Mouse (Mus musculus) lung, adult 2 months (tissue): Measurements from ENCODE around the gene Myo16. TPM values are rescaled to one million over a fixed set of nuclear protein-coding genes. Genes with fewer than 3 reads are reported as not detected.

Experiments used
- DNase-seq: peaks from one replicate; pipeline ENCODE4 v3.0.0; 2022
- H3K4me1 ChIP-seq: fragments of 200-500 bp; 2 replicates; pipeline ENCODE4 v1.6.1; 2011; ENCODE audit warnings: low read length; ENCODE audit not compliant: control insufficient read depth, insufficient read depth
- H3K4me3 ChIP-seq: fragments of 200-500 bp; replicated peaks from 2 replicates; pipeline ENCODE3; 2011; ENCODE audit warnings: low read depth, mild to moderate bottlenecking, control low read depth, low read length; ENCODE audit errors: extremely low read depth
- CTCF ChIP-seq: fragments of 200-500 bp; IDR thresholded peaks from 2 replicates; pipeline ENCODE4 v1.5.1; 2011; ENCODE audit warnings: mild to moderate bottlenecking, low read length, control low read depth; ENCODE audit not compliant: insufficient read depth
- POLR2A ChIP-seq: fragments of 200-500 bp; IDR thresholded peaks from 2 replicates; pipeline ENCODE4 v1.6.1; 2011; ENCODE audit warnings: low read depth, mild to moderate bottlenecking, control low read depth, low read length, borderline replicate concordance; ENCODE audit errors: extremely low read depth
- WGBS: fragments of 180-500 bp; shearing (Covaris S2); methylation state at CpG from one replicate; pipeline ENCODE4 v1.1.7; 2018; 5-methylcytosine and 5-hydroxymethylcytosine counted together
- polyA plus RNA-seq: library from polyadenylated mRNA; depleted of rRNA; stranded (reverse); fragments of >200 nt; gene quantifications from 2 replicates; pipeline ENCODE4 v1.2.3, GENCODE M21; 2012

The Myo16 gene
- polyA plus RNA-seq, 1 experiment: 0.26 TPM

- no peak for DNase-seq
- WGBS: 58% methylated on average over 5 of the region's 5 CpGs
- Histone ChIP-seq H3K4me1 (no peaks in the 10 kb centered on the region), H3K4me3 (no peak overlapping the region)
- TF ChIP-seq POLR2A (no peak), CTCF (no peak)
Observed at GRCm38 (mm10) chr8:10611636-10612035, 457.9 kb downstream of the Myo16 start.

DNA sequence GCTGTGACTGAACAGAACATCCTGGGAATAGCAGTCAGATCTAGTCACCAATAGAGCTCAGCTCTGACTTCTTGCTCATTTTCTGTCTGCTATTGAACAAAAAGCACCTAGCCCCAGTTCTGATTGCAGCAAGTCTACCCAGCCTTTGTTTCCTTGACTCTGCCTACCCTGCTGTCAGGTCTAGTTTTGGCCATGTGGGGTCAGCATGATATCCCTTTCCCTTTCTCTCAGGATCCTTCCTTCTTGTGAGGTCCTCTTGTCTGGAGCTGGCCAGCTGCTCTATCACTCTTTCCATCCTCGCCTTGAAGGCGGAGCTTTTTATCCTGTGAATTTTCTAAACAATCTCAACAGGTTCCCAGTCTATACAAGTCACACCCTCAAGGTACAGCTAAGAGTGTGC is 459.7 kb downstream of the Myo16 start:
- 32% methylated on average over 2 of the region's 2 CpGs for WGBS

GRCm38 (mm10) chr8:10619689-10620088 is 466.0 kb downstream of the Myo16 start:
- Histone ChIP-seq H3K4me3 (no peak overlapping the region), H3K4me1 (no peaks in the 10 kb centered on the region; the same call in 1 of the 2 replicates)
- WGBS: 69% methylated on average over 2 of the region's 2 CpGs
- DNase-seq: no peak
- no peak for TF ChIP-seq POLR2A
- no peak for TF ChIP-seq CTCF

More for the DNA sequence above, 459.7 kb downstream of the Myo16 start:
- no peak overlapping the region for H3K4me3 ChIP-seq
- DNase-seq: no peak
- TF ChIP-seq POLR2A (no peak), CTCF (peak; percentile 21; the same call in 1 of the 2 replicates)
- no peaks in the 10 kb centered on the region for H3K4me1 ChIP-seq

- DNase-seq: no peak
- no peak overlapping the region for H3K4me3 ChIP-seq
- 62% methylated on average over 5 of the region's 5 CpGs for WGBS
- H3K4me1 ChIP-seq: peaks cover 3% of the 10 kb centered on the region; the same call in 1 of the 2 replicates
- no peak for TF ChIP-seq POLR2A
- no peak for TF ChIP-seq CTCF
Observed at GRCm38 (mm10) chr8:10625262-10625661, 471.6 kb downstream of the Myo16 start.

GRCm38 (mm10) chr8:10628725-10629124 is 475.0 kb downstream of the Myo16 start:
- Histone ChIP-seq H3K4me3 (no peak overlapping the region), H3K4me1 (peaks cover 3% of the 10 kb centered on the region; the same call in 1 of the 2 replicates)
- TF ChIP-seq CTCF: no peak
- no peak for TF ChIP-seq POLR2A
- 55% methylated on average over 8 of the region's 8 CpGs for WGBS
- DNase-seq: no peak

GRCm38 (mm10) chr8:10629862-10630261 is 476.2 kb downstream of the Myo16 start:
- H3K4me3 ChIP-seq: no peak overlapping the region
- no peak for DNase-seq
- peaks cover 3% of the 10 kb centered on the region; the same call in 1 of the 2 replicates for H3K4me1 ChIP-seq
- 63% methylated on average over 5 of the region's 5 CpGs for WGBS
- TF ChIP-seq POLR2A (no peak), CTCF (no peak)

- WGBS: 82% methylated on average over 2 of the region's 2 CpGs
- Histone ChIP-seq H3K4me1 (peaks cover 3% of the 10 kb centered on the region; the same call in 1 of the 2 replicates), H3K4me3 (no peak overlapping the region)
- DNase-seq: no peak
- no peak for TF ChIP-seq POLR2A
- TF ChIP-seq CTCF: no peak
Observed at GRCm38 (mm10) chr8:10631006-10631405, 477.3 kb downstream of the Myo16 start.

DNA sequence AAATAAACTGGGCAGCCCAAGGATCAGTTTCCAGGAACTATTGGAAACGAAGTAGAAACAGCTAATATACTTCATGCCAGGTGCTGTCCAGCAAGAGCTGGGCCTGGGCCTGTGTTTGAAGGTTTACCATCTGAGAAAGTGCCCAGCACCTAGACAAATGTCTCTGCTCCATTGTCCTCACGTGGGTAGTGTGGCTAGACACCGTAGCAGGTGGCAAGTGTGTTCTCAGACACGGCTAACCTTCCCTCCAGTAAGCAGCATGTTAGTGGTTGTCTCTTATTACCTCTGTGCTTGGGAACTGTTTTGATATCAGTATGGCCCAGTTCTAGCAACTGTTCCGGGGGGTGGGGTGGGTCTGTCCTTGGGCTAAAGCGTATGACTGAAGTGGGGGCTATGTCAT is 478.9 kb downstream of the Myo16 start:
- DNase-seq: no peak
- no peak overlapping the region for H3K4me3 ChIP-seq
- TF ChIP-seq POLR2A (no peak), CTCF (no peak)
- peaks cover 3% of the 10 kb centered on the region; the same call in 1 of the 2 replicates for H3K4me1 ChIP-seq
- 84% methylated on average over 6 of the region's 6 CpGs for WGBS

- Histone ChIP-seq H3K4me1 (peaks cover 3% of the 10 kb centered on the region; the same call in 1 of the 2 replicates), H3K4me3 (no peak overlapping the region)
- DNase-seq: no peak
- no peak for TF ChIP-seq POLR2A
- no peak for TF ChIP-seq CTCF
- WGBS: 45% methylated on average over 11 of the region's 12 CpGs
Observed at GRCm38 (mm10) chr8:10633360-10634140, 479.8 kb downstream of the Myo16 start.

DNA sequence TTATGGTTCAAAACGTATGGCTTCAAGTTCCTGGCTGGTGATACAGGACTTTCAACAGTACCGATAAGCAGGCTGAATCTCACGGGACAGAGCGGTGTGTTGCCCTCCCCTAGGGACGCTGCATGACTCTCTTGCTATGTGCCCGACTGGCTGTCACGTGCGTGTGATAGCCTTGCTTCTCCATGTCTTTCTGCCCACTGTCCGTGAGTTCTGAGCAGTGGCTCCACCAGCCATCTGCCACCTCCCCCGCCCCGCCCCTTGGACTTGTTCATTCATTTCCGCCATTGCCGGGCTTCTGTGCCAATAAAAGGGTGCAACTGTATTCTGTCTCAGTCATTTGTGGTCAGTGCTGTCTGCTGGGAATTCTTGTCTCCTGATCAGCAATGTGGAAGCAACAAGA is 480.7 kb downstream of the Myo16 start:
- Histone ChIP-seq H3K4me1 (peaks cover under 1% of the 10 kb centered on the region; the same call in 1 of the 2 replicates), H3K4me3 (no peak overlapping the region)
- WGBS: 55% methylated on average over 13 of the region's 13 CpGs
- TF ChIP-seq POLR2A: no peak
- TF ChIP-seq CTCF: no peak
- DNase-seq: no peak
